Mouse (Mus musculus) cerebellum, postnatal 14 days (tissue): ENCODE measurements around the gene Cd300ld5.
"Not testable (repeated sequence)": the region's sequence is repeated elsewhere in the genome, so short reads cannot be mapped to it uniquely, and the experiment has no call there.

Source experiments
- DNase-seq, 2 experiments: peaks; one replicate each; pipeline ENCODE4 v3.0.0; 2021; ENCODE audit warnings: mixed read lengths in 2 of 2

Cd300ld5 gene

DNA sequence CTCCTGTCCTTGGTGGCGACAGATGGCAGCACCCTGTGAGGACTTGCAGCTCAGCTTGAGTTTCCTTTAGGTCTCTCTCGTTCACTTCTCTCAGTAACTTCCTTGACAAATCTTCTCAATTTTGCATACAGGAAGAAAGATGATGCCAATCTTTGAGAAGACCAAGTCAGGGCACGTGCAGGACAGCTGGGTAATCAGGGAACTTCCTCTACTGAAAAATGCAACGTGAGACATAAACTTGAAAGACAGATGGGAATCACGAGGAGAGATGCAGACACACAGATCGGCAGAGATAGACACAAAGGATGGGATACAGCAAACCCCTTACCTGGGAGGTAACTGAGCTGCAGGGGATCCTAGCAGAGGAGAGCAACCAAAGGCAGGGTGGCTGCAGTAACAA is 10.7 kb downstream of the Cd300ld5 start, which contains the start of gene Cd300ld4:
TSS of gene Cd300ld4 (minus strand) at position 101 of the 400 bp plus-strand sequence.
- DNase-seq: not testable (repeated sequence)

- DNase-seq: not testable (repeated sequence)
These were observed 21.5 kb downstream of the Cd300ld5 start, which contains the start of gene Cd300ld2 for GRCm38 (mm10) chr11:115016093-115016492. Gene Cd300ld2 (minus strand): TSS chr11:115016193.

- no peak for DNase-seq
These were observed 33.5 kb downstream of the Cd300ld5 start for GRCm38 (mm10) chr11:115004070-115004469.

GRCm38 (mm10) chr11:115001474-115002040 is 36.0 kb downstream of the Cd300ld5 start, which contains the start of gene Cd300c2:
Gene Cd300c2 (minus strand): TSS chr11:115001880.
- DNase-seq: peak; percentile 29 to 32

DNA sequence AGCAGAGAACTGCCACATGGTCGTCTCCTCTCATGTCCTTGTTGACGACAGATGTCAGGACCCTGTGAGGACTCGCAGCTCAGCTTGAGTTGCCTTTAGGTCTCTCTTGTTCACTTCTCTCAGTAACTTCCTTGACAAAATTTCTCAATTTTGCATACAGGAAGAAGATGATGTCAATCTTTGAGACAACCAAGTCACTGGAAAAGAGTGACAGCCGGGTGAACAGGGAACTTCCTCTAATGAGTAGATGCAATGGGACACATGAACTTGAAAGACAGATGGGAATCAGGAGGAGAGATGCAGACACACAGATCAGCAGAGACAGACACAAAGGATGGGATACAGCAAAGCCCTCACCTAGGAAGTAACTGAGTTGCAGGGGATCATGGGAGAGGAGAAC is 47.8 kb downstream of the Cd300ld5 start, which contains the start of gene Cd300ld:
TSS of gene Cd300ld (minus strand) at position 130 of the 400 bp plus-strand sequence.
- no peak for DNase-seq

DNA sequence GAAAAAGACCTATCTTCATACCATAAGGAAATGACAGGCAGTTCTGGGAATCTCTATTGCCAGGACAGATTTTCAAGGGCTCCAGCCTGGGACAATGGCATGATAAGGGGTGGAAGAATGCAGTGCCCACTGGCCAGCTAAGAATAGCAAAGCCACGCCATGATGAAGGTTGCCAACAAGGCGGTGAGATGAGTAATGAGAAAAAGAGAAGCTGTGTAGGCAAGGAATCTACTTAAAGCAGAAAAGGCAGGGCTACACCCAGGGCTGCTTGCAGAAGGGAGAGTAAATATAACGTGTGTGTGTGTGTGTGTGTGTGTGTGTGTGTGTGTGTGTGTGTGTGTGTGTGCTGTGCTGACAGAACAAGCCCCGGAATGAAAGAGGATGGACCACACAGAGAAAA is 55.7 kb downstream of the Cd300ld5 start:
- no peak for DNase-seq
